Mouse (Mus musculus) 3T3-L1 (cell line): Measurements from ENCODE around the gene Phrf1.

ENCODE experiments used
- DNase-seq: peaks from one replicate; pipeline ENCODE4 v3.0.0-alpha.2; 2015; ENCODE audit warnings: low read depth, low spot score

The Phrf1 gene

DNA sequence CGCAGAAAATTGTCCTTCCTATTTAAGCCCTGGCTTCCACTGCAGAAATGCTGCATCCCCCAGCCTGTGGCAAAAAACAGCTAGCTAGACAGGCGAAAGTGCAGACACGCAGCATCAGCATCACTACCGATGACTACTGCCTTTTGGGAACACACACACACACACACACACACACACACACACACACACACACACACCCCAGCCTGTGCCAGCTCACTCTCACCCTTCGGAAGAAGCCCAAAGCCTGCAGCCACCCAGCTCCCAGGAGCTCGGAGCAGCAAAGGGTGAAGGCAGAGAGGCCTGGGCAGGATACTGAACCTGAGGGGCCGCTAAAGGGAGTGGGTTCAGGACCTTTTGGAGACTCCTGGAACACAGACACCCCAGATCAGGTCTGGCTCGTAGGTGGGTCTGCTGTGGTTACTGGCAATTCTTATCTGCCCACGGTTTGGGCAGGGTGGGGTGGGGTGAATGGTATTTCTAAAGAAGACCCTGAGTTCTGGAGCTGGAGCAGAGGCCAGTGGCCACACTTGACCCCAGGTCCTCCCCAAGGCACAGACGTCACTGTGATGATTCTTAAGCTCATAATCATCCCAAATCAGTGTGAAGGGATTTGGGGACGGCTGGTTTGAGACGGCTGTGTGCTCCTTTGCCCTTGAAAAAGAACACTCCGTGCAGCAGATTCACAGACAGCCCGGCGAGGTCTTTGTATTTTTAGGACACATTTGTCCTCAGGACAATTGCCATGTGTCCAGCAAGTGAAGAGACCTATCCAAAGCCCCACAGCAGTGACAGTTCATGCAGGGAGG lies 64.2 kb downstream of the Phrf1 start:
- no peak for DNase-seq

DNA sequence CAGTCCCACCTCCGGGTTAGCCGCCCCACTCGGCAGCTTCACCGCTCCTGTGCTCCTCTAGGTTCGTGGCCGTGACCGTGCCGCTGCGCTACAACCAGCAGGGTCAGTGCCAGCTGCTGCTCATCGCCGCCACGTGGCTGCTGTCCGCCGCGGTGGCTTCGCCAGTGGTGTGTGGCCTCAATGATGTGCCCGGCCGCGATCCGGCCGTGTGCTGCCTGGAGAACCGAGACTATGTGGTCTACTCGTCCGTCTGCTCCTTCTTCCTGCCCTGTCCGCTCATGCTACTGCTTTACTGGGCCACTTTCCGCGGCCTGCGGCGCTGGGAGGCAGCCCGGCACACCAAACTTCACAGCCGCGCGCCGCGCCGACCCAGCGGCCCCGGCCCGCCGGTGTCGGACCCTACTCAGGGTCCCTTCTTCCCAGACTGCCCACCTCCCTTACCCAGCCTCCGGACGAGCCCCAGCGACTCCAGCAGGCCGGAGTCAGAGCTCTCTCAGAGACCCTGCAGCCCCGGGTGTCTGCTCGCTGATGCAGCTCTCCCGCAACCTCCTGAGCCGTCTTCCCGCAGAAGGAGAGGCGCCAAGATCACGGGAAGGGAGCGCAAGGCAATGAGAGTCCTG lies 65.4 kb downstream of the Phrf1 start:
- DNase-seq: no peak

- no peak for DNase-seq
These were observed 65.9 kb downstream of the Phrf1 start for GRCm38 (mm10) chr7:141294479-141294878.

- DNase-seq: no peak
These were observed 69.5 kb downstream of the Phrf1 start for GRCm38 (mm10) chr7:141297926-141298650.

DNA sequence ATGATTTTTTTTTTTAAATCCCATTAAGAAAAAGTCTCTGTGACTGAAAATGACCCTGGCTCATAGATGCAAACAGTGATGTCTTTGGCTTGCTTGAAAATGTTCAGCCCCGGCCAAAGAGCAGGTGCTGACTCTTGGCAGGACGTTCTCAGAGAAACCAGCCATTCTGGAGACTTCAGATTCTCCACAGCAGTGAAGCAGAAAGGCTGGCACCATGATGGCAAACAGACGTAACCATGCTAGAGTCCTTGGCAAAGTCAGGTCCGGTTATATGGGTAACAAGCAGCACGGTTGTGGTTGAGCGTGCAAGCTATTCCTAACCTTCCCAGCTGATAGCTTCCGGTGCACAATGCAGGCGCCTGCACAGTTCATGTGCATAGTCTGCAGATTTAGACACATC lies 70.6 kb downstream of the Phrf1 start:
- DNase-seq: no peak

- DNase-seq: no peak
These were observed 72.8 kb downstream of the Phrf1 start for GRCm38 (mm10) chr7:141301386-141301785.

GRCm38 (mm10) chr7:141302702-141303268 lies 74.2 kb downstream of the Phrf1 start:
- no peak for DNase-seq

GRCm38 (mm10) chr7:141304537-141304936 lies 76.0 kb downstream of the Phrf1 start:
- no peak for DNase-seq
